Mouse (Mus musculus) adrenal gland, postnatal 36 days (tissue): Measurements from ENCODE around the gene Cadm2. TPM values are rescaled to one million over a fixed set of nuclear protein-coding genes. Genes with fewer than 3 reads are reported as not detected.

Experiments
- DNase-seq, 2 experiments: peaks; one replicate each; pipeline ENCODE4 v3.0.0; 2021; ENCODE audit warnings: mixed read lengths in 1 of 2
- total RNA-seq, 2 experiments: library from RNA; stranded (reverse); gene quantifications; 2 replicates each; pipeline ENCODE4 v1.2.3; 2021

Cadm2 gene
- total RNA-seq, 2 experiments from 2014 or later, result 0.36 to 0.76 TPM

DNA sequence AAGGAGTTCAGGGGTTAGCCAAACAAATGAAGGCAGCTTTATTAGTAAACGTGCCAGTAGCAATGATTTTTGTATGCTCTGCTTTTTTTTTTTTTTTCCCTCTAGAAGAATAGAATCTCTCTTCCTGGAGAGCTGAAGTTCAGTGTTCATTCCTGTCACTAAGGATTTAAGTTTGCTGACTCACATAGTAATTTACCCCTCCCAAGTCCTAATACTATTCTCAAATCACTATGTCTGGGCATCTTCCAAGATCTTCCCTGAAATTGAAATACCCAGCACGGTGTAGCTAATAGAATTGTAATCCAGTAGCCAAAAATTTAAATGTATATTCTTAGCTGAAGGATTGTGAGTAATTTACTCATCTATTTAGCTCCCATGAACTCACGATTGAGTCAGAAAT, 914.2 kb downstream of the Cadm2 start:
- DNase-seq, result no peak

DNA sequence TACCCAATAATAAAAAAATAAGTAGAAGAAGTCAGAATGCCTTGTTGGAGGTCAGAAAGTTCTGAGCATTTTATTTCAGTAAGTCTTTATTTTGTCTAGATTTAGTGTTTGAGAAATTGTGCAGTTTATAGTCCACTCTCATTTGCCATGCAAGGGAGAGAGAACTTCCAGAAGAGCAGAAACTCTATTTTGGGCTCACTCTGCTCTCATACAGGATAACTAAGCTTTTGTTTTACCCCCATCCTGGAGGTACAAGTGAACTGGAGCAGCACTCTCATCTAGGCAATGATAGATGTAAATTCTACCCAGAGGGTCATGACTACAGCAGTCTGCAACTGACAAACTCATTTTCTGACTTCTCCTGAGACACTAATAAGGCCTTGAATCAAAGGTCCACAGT, 925.9 kb downstream of the Cadm2 start:
- DNase-seq, result no peak

DNA sequence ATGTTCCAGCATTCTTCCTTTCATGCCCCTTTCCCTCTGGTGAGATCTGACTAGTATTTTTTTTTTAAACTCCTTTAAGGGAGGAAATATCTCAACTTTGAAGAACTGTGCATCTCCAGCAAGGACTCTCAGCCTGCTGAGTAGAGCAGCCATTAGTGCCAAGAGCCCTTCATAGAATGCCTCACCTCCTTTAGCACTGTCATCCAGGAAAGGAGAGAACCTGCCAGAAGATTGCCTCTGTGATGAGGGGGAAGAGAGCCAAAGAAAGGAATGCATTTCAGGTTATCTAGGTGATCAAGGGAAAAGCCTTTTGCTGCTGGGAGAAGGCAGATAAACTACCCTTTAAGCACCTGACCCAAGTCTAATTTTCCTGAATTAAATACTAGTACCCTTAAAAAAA, 943.5 kb downstream of the Cadm2 start:
- no peak for DNase-seq

DNA sequence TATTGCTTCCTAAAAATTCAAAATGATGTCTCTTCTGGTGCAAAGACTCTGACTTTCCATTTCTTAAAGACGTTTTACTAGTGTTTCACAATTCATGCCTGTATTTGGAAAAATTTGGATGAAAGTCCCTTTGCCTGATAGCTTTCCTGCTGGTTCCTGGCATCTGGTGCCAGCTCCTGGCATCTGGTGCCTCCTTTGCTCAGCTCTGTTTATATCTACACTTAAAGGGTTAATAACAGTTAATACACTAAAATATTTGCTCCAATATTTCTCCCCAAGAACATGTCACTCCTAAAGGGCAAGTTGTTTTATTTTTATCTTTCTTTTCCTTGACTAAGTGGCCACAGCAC, 969.7 kb downstream of the Cadm2 start:
- no peak for DNase-seq

DNA sequence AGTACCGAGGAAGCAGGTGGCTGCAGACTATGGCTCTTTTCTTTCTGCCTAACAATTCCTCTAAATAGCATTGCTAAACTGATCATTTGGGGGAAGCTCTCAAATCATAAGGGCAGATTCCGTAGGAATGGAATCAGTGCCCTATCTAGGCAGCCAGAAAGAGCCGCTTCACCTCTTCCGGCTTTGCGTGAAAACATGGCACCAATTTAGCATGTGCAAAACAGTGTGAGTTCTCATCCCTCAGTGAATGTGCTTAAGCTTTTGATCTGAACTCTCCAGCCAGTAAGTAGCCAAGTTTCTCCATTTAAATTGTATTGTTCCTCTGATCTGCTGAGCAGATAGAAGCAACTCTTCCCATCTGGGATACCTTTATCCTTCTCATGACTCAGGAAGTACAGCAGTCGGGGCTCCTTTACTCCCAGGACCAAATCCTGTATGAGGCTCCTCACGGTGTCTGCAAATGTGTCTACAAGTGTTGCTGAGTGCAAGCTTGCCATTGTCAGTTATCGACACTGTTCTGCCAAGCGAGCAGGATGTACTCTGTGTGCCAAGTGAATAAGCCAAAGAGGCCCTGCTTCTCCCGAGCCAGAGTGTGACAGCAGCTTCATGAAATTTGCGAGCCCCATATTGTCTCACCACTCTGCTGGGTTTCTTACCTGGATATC, 970.2 kb downstream of the Cadm2 start:
- no peak for DNase-seq

DNA sequence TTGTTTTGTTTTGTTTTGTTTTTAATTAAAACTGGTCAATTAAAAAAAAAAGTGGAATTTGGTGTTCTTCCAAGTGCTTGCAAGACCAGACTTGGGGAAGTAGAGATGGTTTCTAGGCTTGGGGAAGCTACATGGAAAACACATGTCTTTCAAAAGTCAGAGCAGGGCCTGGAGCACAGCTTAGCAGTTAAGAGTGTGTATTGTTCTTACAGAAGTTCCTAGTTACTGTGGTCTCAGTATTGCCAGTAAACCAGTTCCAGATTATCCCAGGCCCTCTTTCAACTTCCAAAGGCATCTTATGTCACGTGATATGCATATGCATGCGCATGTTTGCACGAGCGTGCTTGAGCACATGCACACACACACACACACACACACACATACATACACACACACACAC, 972.9 kb downstream of the Cadm2 start:
- no peak for DNase-seq

DNA sequence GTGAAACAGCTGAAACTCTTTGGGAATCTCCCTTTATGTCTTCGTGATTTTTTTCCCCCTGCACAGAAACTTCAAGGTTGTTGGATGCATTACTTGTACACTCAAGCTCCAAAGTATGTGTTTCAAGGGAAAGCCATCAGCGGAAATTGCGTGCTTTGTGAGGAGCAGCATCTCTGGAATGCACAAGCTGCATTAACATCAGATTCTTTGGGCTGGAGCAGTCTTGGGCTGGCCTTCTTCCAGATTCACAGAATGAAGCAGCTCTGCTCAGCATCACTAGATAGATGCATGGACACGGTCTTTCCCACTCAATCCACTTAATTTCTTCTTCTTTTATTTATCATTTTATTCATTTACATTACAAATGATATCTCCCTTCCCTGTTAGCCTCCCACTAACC, 977.1 kb downstream of the Cadm2 start:
- no peak for DNase-seq

DNA sequence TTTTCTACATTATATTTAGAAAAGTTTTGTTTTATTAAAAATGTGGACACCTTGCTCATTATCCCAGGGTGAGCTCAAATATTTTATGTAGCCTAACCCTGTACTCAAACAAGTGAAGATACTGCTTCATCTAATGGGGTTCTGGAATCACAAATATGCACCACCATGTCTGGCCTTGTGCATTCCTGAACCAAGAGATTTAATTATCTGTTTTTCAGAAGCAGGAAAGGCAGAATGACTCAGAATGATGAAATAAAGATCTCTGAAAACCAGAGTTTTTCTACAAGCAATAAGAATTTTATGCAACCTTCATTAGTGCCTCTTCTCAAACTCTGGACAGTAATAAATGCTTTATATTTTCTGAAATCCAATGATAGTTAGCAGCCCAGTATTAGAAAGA, 993.2 kb downstream of the Cadm2 start:
- no peak for DNase-seq

DNA sequence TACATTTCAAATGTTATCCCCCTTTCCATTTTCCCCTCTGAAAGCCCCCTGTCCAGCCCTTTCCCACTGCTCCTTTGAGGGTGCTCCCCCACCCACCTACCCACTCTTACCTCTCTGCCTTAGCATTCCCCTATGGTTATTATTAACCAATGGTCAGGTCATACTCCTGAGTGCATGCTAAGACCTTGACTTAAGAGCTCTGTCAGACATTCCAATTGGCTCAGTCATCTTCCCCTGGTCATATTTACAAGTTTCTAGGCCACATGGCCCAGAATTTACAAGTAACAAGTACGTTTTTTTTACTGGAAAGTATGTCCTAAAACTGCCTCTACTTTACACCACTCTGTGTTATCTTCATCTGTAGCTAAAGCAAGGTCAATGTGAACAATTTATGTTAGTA, 998.3 kb downstream of the Cadm2 start:
- no peak for DNase-seq

DNA sequence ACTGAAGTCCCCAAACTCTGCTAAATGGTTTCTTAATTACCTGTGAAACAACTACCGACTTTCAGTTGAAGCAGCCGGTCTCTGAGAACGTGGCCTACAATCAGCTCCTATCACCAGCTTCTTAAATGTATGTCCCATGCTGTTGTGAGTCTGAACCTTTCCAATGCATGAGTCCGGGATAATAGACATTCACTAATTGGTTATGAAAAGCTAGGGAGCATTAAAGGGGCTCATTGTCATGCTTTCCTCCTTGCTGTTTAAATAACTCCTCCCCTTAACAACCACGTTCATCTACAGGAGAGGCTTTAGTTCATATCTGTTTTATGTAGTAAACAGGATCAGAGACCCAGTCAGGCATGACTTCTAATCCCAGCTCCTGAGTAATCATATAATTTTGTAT, 1008.1 kb downstream of the Cadm2 start:
- no peak for DNase-seq
